Mouse (Mus musculus): ENCODE results near the gene Vldlr.

The Vldlr gene

GRCm38 (mm10) chr19:27233386-27233785 is 17.1 kb downstream of the Vldlr start:
- no peak for DNase-seq (ENCODE audit: low spot score in 2 of 2)

- no peak for DNase-seq (ENCODE audit: low spot score in 2 of 2)
These were observed 23.6 kb downstream of the Vldlr start for GRCm38 (mm10) chr19:27239913-27240312.

- no peak for DNase-seq (ENCODE audit: low spot score in 2 of 2)
These were observed 27.2 kb downstream of the Vldlr start for GRCm38 (mm10) chr19:27243527-27243926.

- DNase-seq (ENCODE audit: low spot score in 2 of 2), result no peak
These were observed 38.5 kb downstream of the Vldlr start for GRCm38 (mm10) chr19:27254756-27255155.

GRCm38 (mm10) chr19:27255678-27256077 is 39.4 kb downstream of the Vldlr start:
- DNase-seq (ENCODE audit: low spot score in 2 of 2), result no peak

- no peak for DNase-seq (ENCODE audit: low spot score in 2 of 2)
These were observed 43.8 kb downstream of the Vldlr start for GRCm38 (mm10) chr19:27260102-27260501.

GRCm38 (mm10) chr19:27260621-27261278 is 44.5 kb downstream of the Vldlr start:
- no peak for DNase-seq (ENCODE audit: low spot score in 2 of 2)

GRCm38 (mm10) chr19:27262141-27262540 is 45.9 kb downstream of the Vldlr start:
- no peak for DNase-seq (ENCODE audit: low spot score in 2 of 2)

- DNase-seq (ENCODE audit: low spot score in 2 of 2), result no peak
These were observed 57.1 kb downstream of the Vldlr start for GRCm38 (mm10) chr19:27273385-27273784.

GRCm38 (mm10) chr19:27274382-27274781 is 58.1 kb downstream of the Vldlr start:
- no peak for DNase-seq (ENCODE audit: low spot score in 2 of 2)

GRCm38 (mm10) chr19:27279174-27279573 is 62.9 kb downstream of the Vldlr start:
- no peak for DNase-seq (ENCODE audit: low spot score in 2 of 2)

Data from urinary bladder, adult 18-20 months (tissue).